Comparison of ENCODE assay signal across 25 mouse cellular contexts in genomic region chr4:105098660-105099059, GRCm38 (mm10). TPM values are rescaled to one million over a fixed set of nuclear protein-coding genes. Genes with fewer than 3 reads are reported as not detected.
DNase-seq lines count a peak whose midpoint lies in the region; ATAC-seq and TF ChIP-seq lines count a peak whose summit lies in the region.
"Had no signal": no experiment of that assay in that cellular context is flagged by ENCODE, and none has a peak within 500 bp of the region (broad histone marks: within the 10 kb centered on the region; RNA-seq: fewer than 3 reads in every experiment).

No protein-coding gene starts in this region.

- intact Hi-C loops in heart, postnatal 36 days (cut with DNase I), result no loop called here

- no peak overlapping the region for H3K9ac ChIP-seq in heart, embryonic 12.5 days
- H3K9ac ChIP-seq in heart, postnatal 0 days (replicated peaks; ENCODE audit: low read depth, low read length), result no peak overlapping the region
- H3K9ac ChIP-seq: hindbrain, embryonic 12.5 days; intestine, embryonic 15.5 days; liver, embryonic 12.5 days; liver, postnatal 0 days had no signal

- no peaks in the 10 kb centered on the region for H3K36me3 ChIP-seq in heart, embryonic 12.5 days
- no peaks in the 10 kb centered on the region for H3K36me3 ChIP-seq in heart, postnatal 0 days (replicated peaks; ENCODE audit: control insufficient read depth, insufficient read depth, low read length)
- H3K36me3 ChIP-seq: hindbrain, embryonic 12.5 days; intestine, embryonic 15.5 days; liver, embryonic 12.5 days had no signal

- H3K4me1 ChIP-seq in heart, embryonic 12.5 days (replicated peaks), result peaks cover 41% of the 10 kb centered on the region
- peaks cover 52% of the 10 kb centered on the region for H3K4me1 ChIP-seq in heart, postnatal 0 days (ENCODE audit: control insufficient read depth, insufficient read depth)
- H3K4me1 ChIP-seq: intestine, embryonic 15.5 days; liver, embryonic 12.5 days had no signal

- TF ChIP-seq CTCF in heart, postnatal 0 days (IDR thresholded peaks at IDR 0.05; ENCODE audit: low read depth), result no peak

- ATAC-seq in heart, embryonic 12.5 days (ENCODE audit: insufficient number of reproducible peaks, low FRiP score), result no peak
- no peak for ATAC-seq in heart, postnatal 0 days (ENCODE audit: insufficient read depth, low read depth)
- ATAC-seq: forebrain, embryonic 16.5 days; hindbrain, postnatal 0 days; intestine, embryonic 15.5 days; liver, embryonic 12.5 days; liver, postnatal 0 days; midbrain, embryonic 16.5 days had no signal

- 88% methylated on average over 7 of the region's 7 CpGs for WGBS in heart, embryonic 12.5 days
- WGBS in heart, postnatal 0 days, result 74% methylated on average over 7 of the region's 7 CpGs

- no peaks in the 10 kb centered on the region for H3K27me3 ChIP-seq in heart, embryonic 12.5 days (replicated peaks)
- no peaks in the 10 kb centered on the region for H3K27me3 ChIP-seq in heart, postnatal 0 days (ENCODE audit: control insufficient read depth, insufficient read depth, low read length)
- H3K27me3 ChIP-seq: hindbrain, embryonic 12.5 days; intestine, embryonic 15.5 days; liver, embryonic 12.5 days had no signal

- H3K27ac ChIP-seq in heart, embryonic 12.5 days (ENCODE audit: poor library complexity, severe bottlenecking), result peak overlapping the region; percentile 2; the same call in 1 of the 2 replicates
- H3K27ac ChIP-seq in heart, postnatal 0 days (ENCODE audit: low read depth), result peak overlapping the region; percentile 91
- H3K27ac ChIP-seq: hindbrain, embryonic 12.5 days; hindbrain, postnatal 0 days; intestine, embryonic 15.5 days; layer of hippocampus, adult 2 months; liver, embryonic 12.5 days had no signal

- no peak for TF ChIP-seq EP300 in heart, postnatal 0 days (IDR thresholded peaks at IDR 0.05; ENCODE audit: low read depth)

- no peak overlapping the region for H3K4me2 ChIP-seq in heart, embryonic 12.5 days
- H3K4me2 ChIP-seq in heart, postnatal 0 days (ENCODE audit: low read depth, low read length), result no peak overlapping the region
- H3K4me2 ChIP-seq: hindbrain, embryonic 12.5 days; intestine, embryonic 15.5 days; liver, embryonic 12.5 days; midbrain, embryonic 11.5 days had no signal

- H3K4me3 ChIP-seq in heart, embryonic 12.5 days, result no peak overlapping the region
- H3K4me3 ChIP-seq in heart, postnatal 0 days (ENCODE audit: low read depth, low read length), result no peak overlapping the region
- H3K4me3 ChIP-seq: erythroblast, embryonic 14.5 days; hindbrain, embryonic 12.5 days; intestine, embryonic 15.5 days; layer of hippocampus, adult 2 months; liver, embryonic 12.5 days had no signal

- H3K9me3 ChIP-seq in heart, embryonic 12.5 days (replicated peaks), result no peaks in the 10 kb centered on the region
- no peaks in the 10 kb centered on the region for H3K9me3 ChIP-seq in heart, postnatal 0 days (replicated peaks; ENCODE audit: control insufficient read depth, low read length)
- H3K9me3 ChIP-seq: hindbrain, embryonic 12.5 days; intestine, embryonic 15.5 days; liver, embryonic 12.5 days had no signal

- DNase-seq in frontal cortex, adult 2 months (ENCODE audit: extremely low spot score in 1 of 2, low spot score in 1 of 2), result peak; percentile 43 to 45
- no peak for DNase-seq in frontal cortex, postnatal 25 days (ENCODE audit: low spot score in 2 of 2)
- no peak for DNase-seq in heart, postnatal 36 days
- DNase-seq in heart, postnatal 0 days (ENCODE audit: low spot score), result no peak
- DNase-seq in heart, adult 9 months (ENCODE audit: low spot score in 2 of 2), result no peak
- peak; percentile 71 for DNase-seq in brain, adult 2 months (ENCODE audit: low read depth, low spot score)
- DNase-seq: adrenal gland, postnatal 25 days; cerebellum, adult 18-20 months; cerebellum, postnatal 10 days; kidney, adult 2 months; kidney, postnatal 36 days; liver, postnatal 0 days; lung, postnatal 36 days; thymus, postnatal 4 days had no signal

RNA-seq across cellular contexts. Expression of gene Prkaa2, which starts 11.0 kb away (rescaled TPM):
- 9.6 and 11.5 TPM in 2 replicates for polyA plus RNA-seq in frontal cortex, adult 2 months (2012; rRNA removed)
- polyA plus RNA-seq in heart, embryonic 12.5 days (2016; fragmentation: Nextera tagmentation; extraction: Ambion mirVana), result 48.2 and 53.1 TPM in 2 replicates
- 10 to 100 TPM; 76.0 to 78.1 TPM for total RNA-seq in heart, postnatal 36 days (2021)
- 64.3 and 83.6 TPM in 2 replicates for total RNA-seq in heart, postnatal 0 days (2014; rRNA removed; ENCODE audit: low replicate concordance)
- polyA plus RNA-seq in heart, postnatal 0 days (2015; fragmentation: Nextera tagmentation; extraction: Ambion mirVana), result 32.5 and 35.6 TPM in 2 replicates
- total RNA-seq: MEL had no signal
- polyA plus RNA-seq: erythroblast, embryonic 14.5 days had no signal

RNA-seq across cellular contexts. Expression of gene Plpp3, which starts 58.5 kb away (rescaled TPM):
- polyA plus RNA-seq in frontal cortex, adult 2 months (2012; rRNA removed), result 200 and 237 TPM in 2 replicates
- 28.6 and 30.3 TPM in 2 replicates for polyA plus RNA-seq in heart, embryonic 12.5 days (2016; fragmentation: Nextera tagmentation; extraction: Ambion mirVana)
- total RNA-seq in heart, postnatal 36 days (2021), result 10 to 100 TPM; 66.2 to 75.1 TPM
- 57.0 and 65.5 TPM in 2 replicates for total RNA-seq in heart, postnatal 0 days (2014; rRNA removed; ENCODE audit: low replicate concordance)
- 56.4 and 64.1 TPM in 2 replicates for polyA plus RNA-seq in heart, postnatal 0 days (2015; fragmentation: Nextera tagmentation; extraction: Ambion mirVana)
- total RNA-seq: MEL had no signal

Comparison
In these comparisons a context has a peak if more than half of its experiments do, and no peak if none do; other contexts are left out.
1. DNase-seq: peak in frontal cortex, adult 2 months (2 of 2) and brain, adult 2 months (single experiment); none in frontal cortex, postnatal 25 days (0 of 2), heart, postnatal 36 days (0 of 2), heart, postnatal 0 days (single experiment) and heart, adult 9 months (0 of 2).